Mouse (Mus musculus) midbrain, embryonic 16.5 days (tissue): Measurements from ENCODE around the gene Bik. TPM values are rescaled to one million over a fixed set of nuclear protein-coding genes. Genes with fewer than 3 reads are reported as not detected.
A peak's percentile ranks its signal among the peaks of the same experiment; 100 is the strongest.

Experiments used
- ATAC-seq: fragments of 200-750 bp; cut with Nextera tagmentation; 2 replicates; pipeline ENCODE4 v1.8.0; 2017; ENCODE audit warnings: moderate TSS enrichment
- H3K27ac ChIP-seq: fragments of 300-500 bp; sonication (generic); 2 replicates; pipeline ENCODE4 v1.5.1; 2014; ENCODE audit warnings: mild to moderate bottlenecking, low read length, mixed read lengths
- H3K27me3 ChIP-seq: fragments of 300-500 bp; sonication (generic); 2 replicates; pipeline ENCODE4 v1.6.1; 2014; ENCODE audit warnings: low read depth, low read length, mixed read lengths; ENCODE audit not compliant: control insufficient read depth, insufficient read depth
- H3K36me3 ChIP-seq: fragments of 300-500 bp; sonication (generic); 2 replicates; pipeline ENCODE4 v1.6.1; 2014; ENCODE audit warnings: mild to moderate bottlenecking, low read length, moderate library complexity, mixed read lengths; ENCODE audit not compliant: control insufficient read depth, insufficient read depth
- H3K4me1 ChIP-seq: fragments of 300-500 bp; sonication (generic); 2 replicates; pipeline ENCODE4 v1.6.1; 2014; ENCODE audit warnings: mild to moderate bottlenecking, low read length, mixed read lengths; ENCODE audit not compliant: control insufficient read depth, insufficient read depth
- H3K4me2 ChIP-seq: fragments of 300-500 bp; sonication (generic); 2 replicates; pipeline ENCODE4 v1.6.1; 2014; ENCODE audit warnings: mild to moderate bottlenecking, low read length, mixed read lengths
- H3K4me3 ChIP-seq: fragments of 300-500 bp; sonication (generic); 2 replicates; pipeline ENCODE4 v1.5.1; 2014; ENCODE audit warnings: low read depth, mild to moderate bottlenecking, low read length, moderate library complexity, mixed read lengths
- H3K9ac ChIP-seq: fragments of 300-500 bp; sonication (generic); 2 replicates; pipeline ENCODE4 v1.6.1; 2014; ENCODE audit warnings: low read depth, low read length, mixed read lengths
- H3K9me3 ChIP-seq: fragments of 300-500 bp; sonication (generic); replicated peaks from 2 replicates; pipeline ENCODE4 v1.6.1; 2014; ENCODE audit warnings: mild to moderate bottlenecking, low read length, mixed read lengths; ENCODE audit not compliant: control insufficient read depth, poor library complexity, severe bottlenecking
- WGBS: fragments of 180-500 bp; shearing (Covaris S2); extraction: QIAGEN DNeasy Blood & Tissue Kit; methylation state at CpG from one replicate; pipeline ENCODE4 v1.1.7; 2014; 5-methylcytosine and 5-hydroxymethylcytosine counted together
- polyA plus RNA-seq: library from polyadenylated mRNA; unstranded; fragments of >200 nt; fragmentation: Nextera tagmentation; extraction: Ambion mirVana; gene quantifications from 2 replicates; pipeline ENCODE4 v1.2.1, GENCODE M21; 2015

The Bik gene
- polyA plus RNA-seq, 1 experiment from 2014 or later: 0.26 TPM

GRCm38 (mm10) chr15:83523638-83524332 is 2.9 kb upstream of the Bik start:
- Histone ChIP-seq H3K9me3 (no peaks in the 10 kb centered on the region), H3K27me3 (peaks cover 24% of the 10 kb centered on the region), H3K4me3 (no peak overlapping the region), H3K4me2 (no peak overlapping the region), H3K36me3 (no peaks in the 10 kb centered on the region), H3K27ac (no peak overlapping the region), H3K9ac (no peak overlapping the region), H3K4me1 (peaks cover 16% of the 10 kb centered on the region)
- no peak for ATAC-seq
- 43% methylated on average over 14 of the region's 14 CpGs for WGBS

- H3K9ac ChIP-seq: no peak overlapping the region
- no peak overlapping the region for H3K27ac ChIP-seq
- no peaks in the 10 kb centered on the region for H3K9me3 ChIP-seq
- peaks cover 24% of the 10 kb centered on the region for H3K27me3 ChIP-seq
- H3K4me3 ChIP-seq: no peak overlapping the region
- peaks cover 16% of the 10 kb centered on the region for H3K4me1 ChIP-seq
- no peaks in the 10 kb centered on the region for H3K36me3 ChIP-seq
- 87% methylated on average over 3 of the region's 3 CpGs for WGBS
- no peak for ATAC-seq
- no peak overlapping the region for H3K4me2 ChIP-seq
These were observed 2.3 kb upstream of the Bik start for GRCm38 (mm10) chr15:83524333-83524729.

GRCm38 (mm10) chr15:83527092-83527437 is 403 bp downstream of the Bik start:
- H3K4me3 ChIP-seq: peak overlapping the region; percentile 45
- peak overlapping the region; percentile 89 for H3K4me2 ChIP-seq
- H3K4me1 ChIP-seq: peaks cover 16% of the 10 kb centered on the region
- WGBS: 1% methylated on average over 26 of the region's 26 CpGs
- H3K9me3 ChIP-seq: no peaks in the 10 kb centered on the region
- no peak for ATAC-seq
- H3K27ac ChIP-seq: no peak overlapping the region
- no peaks in the 10 kb centered on the region for H3K36me3 ChIP-seq
- H3K9ac ChIP-seq: peak overlapping the region; percentile 55
- H3K27me3 ChIP-seq: peaks cover 24% of the 10 kb centered on the region

- H3K4me2 ChIP-seq: no peak overlapping the region
- no peak overlapping the region for H3K4me3 ChIP-seq
- peaks cover 16% of the 10 kb centered on the region for H3K4me1 ChIP-seq
- H3K9ac ChIP-seq: no peak overlapping the region
- H3K27ac ChIP-seq: no peak overlapping the region
- no peak for ATAC-seq
- H3K9me3 ChIP-seq: no peaks in the 10 kb centered on the region
- H3K27me3 ChIP-seq: peaks cover 24% of the 10 kb centered on the region
- WGBS: 68% methylated on average over 2 of the region's 2 CpGs
- no peaks in the 10 kb centered on the region for H3K36me3 ChIP-seq
These were observed 1.1 kb downstream of the Bik start for GRCm38 (mm10) chr15:83527747-83528146.

GRCm38 (mm10) chr15:83528892-83529291 is 2.2 kb downstream of the Bik start:
- Histone ChIP-seq H3K4me3 (no peak overlapping the region), H3K36me3 (no peaks in the 10 kb centered on the region), H3K9ac (no peak overlapping the region), H3K4me1 (peaks cover 10% of the 10 kb centered on the region), H3K27ac (no peak overlapping the region), H3K9me3 (no peaks in the 10 kb centered on the region), H3K27me3 (peaks cover 24% of the 10 kb centered on the region), H3K4me2 (no peak overlapping the region)
- no peak for ATAC-seq
- whole genome bisulfite sequencing: 76% methylated on average over 4 of the region's 4 CpGs

- peaks cover 10% of the 10 kb centered on the region for H3K4me1 ChIP-seq
- no peak overlapping the region for H3K9ac ChIP-seq
- no peak overlapping the region for H3K4me3 ChIP-seq
- no peak overlapping the region for H3K27ac ChIP-seq
- peaks cover 24% of the 10 kb centered on the region for H3K27me3 ChIP-seq
- no peak overlapping the region for H3K4me2 ChIP-seq
- 85% methylated on average over 5 of the region's 5 CpGs for WGBS
- ATAC-seq: no peak
- no peaks in the 10 kb centered on the region for H3K36me3 ChIP-seq
- H3K9me3 ChIP-seq: no peaks in the 10 kb centered on the region
These were observed 3.1 kb downstream of the Bik start for GRCm38 (mm10) chr15:83529765-83530164.

- WGBS: 83% methylated on average over 9 of the region's 9 CpGs
These were observed 3.6 kb downstream of the Bik start for GRCm38 (mm10) chr15:83530233-83530632.

GRCm38 (mm10) chr15:83530688-83531087 is 4.0 kb downstream of the Bik start:
- Histone ChIP-seq H3K9me3 (no peaks in the 10 kb centered on the region), H3K36me3 (no peaks in the 10 kb centered on the region), H3K27ac (no peak overlapping the region), H3K4me2 (no peak overlapping the region), H3K4me1 (peaks cover 10% of the 10 kb centered on the region), H3K4me3 (no peak overlapping the region), H3K27me3 (peaks cover 20% of the 10 kb centered on the region), H3K9ac (no peak overlapping the region)
- 87% methylated on average over 6 of the region's 6 CpGs for WGBS
- no peak for ATAC-seq

More at GRCm38 (mm10) chr15:83530233-83530632, 3.6 kb downstream of the Bik start:
- Histone ChIP-seq H3K9ac (no peak overlapping the region), H3K27ac (no peak overlapping the region), H3K36me3 (no peaks in the 10 kb centered on the region), H3K4me3 (no peak overlapping the region), H3K27me3 (peaks cover 24% of the 10 kb centered on the region), H3K4me2 (no peak overlapping the region), H3K4me1 (peaks cover 10% of the 10 kb centered on the region), H3K9me3 (no peaks in the 10 kb centered on the region)
- no peak for ATAC-seq

GRCm38 (mm10) chr15:83531961-83532469 is 5.4 kb downstream of the Bik start:
- Histone ChIP-seq H3K27me3 (peaks cover 10% of the 10 kb centered on the region; the same call in 1 of the 2 replicates), H3K4me1 (peaks cover under 1% of the 10 kb centered on the region), H3K27ac (no peak overlapping the region), H3K4me2 (no peak overlapping the region), H3K36me3 (no peaks in the 10 kb centered on the region), H3K9me3 (no peaks in the 10 kb centered on the region), H3K4me3 (no peak overlapping the region), H3K9ac (no peak overlapping the region)
- 91% methylated on average over 4 of the region's 5 CpGs for whole genome bisulfite sequencing
- ATAC-seq: no peak
